Mouse (Mus musculus) neural tube, embryonic 11.5 days (tissue): ENCODE measurements at regions not wholly inside any gene's neighbourhood (a gene's known extent, or its start where the extent isn't known, plus 50 kb on each side); places are given as distances from the start of the nearest gene placed in this dataset.
A peak's percentile ranks its signal among the peaks of the same experiment; 100 is the strongest.

ENCODE experiments used
- ATAC-seq: fragments of 200-750 bp; cut with Nextera tagmentation; 2 replicates; pipeline ENCODE4 v1.8.0; 2017; ENCODE audit warnings: moderate number of reproducible peaks, mild to moderate bottlenecking, moderate TSS enrichment, moderate library complexity; ENCODE audit not compliant: insufficient read depth, low FRiP score, low TSS enrichment
- DNase-seq: peaks from one replicate; pipeline ENCODE4 v3.0.0-alpha.2; 2015; ENCODE audit warnings: low spot score
- H3K27ac ChIP-seq: fragments of 300-500 bp; sonication (generic); 2 replicates; pipeline ENCODE4 v1.5.1; 2014; ENCODE audit warnings: low read depth, mild to moderate bottlenecking, low read length
- H3K27me3 ChIP-seq: fragments of 300-500 bp; sonication (generic); 2 replicates; pipeline ENCODE4 v1.6.1; 2014; ENCODE audit warnings: mild to moderate bottlenecking, low read length, mixed read lengths; ENCODE audit not compliant: control insufficient read depth, insufficient read depth
- H3K36me3 ChIP-seq: fragments of 300-500 bp; sonication (generic); 2 replicates; pipeline ENCODE4 v1.6.1; 2014; ENCODE audit warnings: mild to moderate bottlenecking, low read length, moderate library complexity, mixed read lengths; ENCODE audit not compliant: control insufficient read depth, insufficient read depth
- H3K4me1 ChIP-seq: fragments of 300-500 bp; sonication (generic); 2 replicates; pipeline ENCODE4 v1.6.1; 2014; ENCODE audit warnings: low read length, mixed read lengths; ENCODE audit not compliant: control insufficient read depth, insufficient read depth
- H3K4me2 ChIP-seq: fragments of 300-500 bp; sonication (generic); 2 replicates; pipeline ENCODE4 v1.6.1; 2014; ENCODE audit warnings: low read depth, mild to moderate bottlenecking, moderate library complexity
- H3K4me3 ChIP-seq: fragments of 300-500 bp; sonication (generic); 2 replicates; pipeline ENCODE4 v1.5.1; 2014; ENCODE audit warnings: low read depth, low read length
- H3K9ac ChIP-seq: fragments of 300-500 bp; sonication (generic); 2 replicates; pipeline ENCODE4 v1.6.1; 2014; ENCODE audit warnings: mild to moderate bottlenecking, low read length
- H3K9me3 ChIP-seq: fragments of 300-500 bp; sonication (generic); 2 replicates; pipeline ENCODE4 v1.6.1; 2016; ENCODE audit warnings: low read length; ENCODE audit not compliant: control insufficient read depth
- WGBS: fragments of 180-500 bp; shearing (Covaris S2); extraction: QIAGEN DNeasy Blood & Tissue Kit; methylation state at CpG from one replicate; pipeline ENCODE4 v1.1.7; 2014; 5-methylcytosine and 5-hydroxymethylcytosine counted together

- DNase-seq (peak; percentile 57), ATAC-seq (peak; percentile 60)
- Histone ChIP-seq H3K27ac (no peak overlapping the region), H3K9ac (no peak overlapping the region), H3K4me2 (no peak overlapping the region), H3K4me1 (no peaks in the 10 kb centered on the region), H3K36me3 (no peaks in the 10 kb centered on the region), H3K9me3 (no peaks in the 10 kb centered on the region), H3K27me3 (no peaks in the 10 kb centered on the region), H3K4me3 (no peak overlapping the region)
- whole genome bisulfite sequencing: 11% methylated on average over 1 of the region's 1 CpGs
Observed at GRCm38 (mm10) chr3:150384996-150385627, 1052.6 kb upstream of the Adgrl4 start.

DNA sequence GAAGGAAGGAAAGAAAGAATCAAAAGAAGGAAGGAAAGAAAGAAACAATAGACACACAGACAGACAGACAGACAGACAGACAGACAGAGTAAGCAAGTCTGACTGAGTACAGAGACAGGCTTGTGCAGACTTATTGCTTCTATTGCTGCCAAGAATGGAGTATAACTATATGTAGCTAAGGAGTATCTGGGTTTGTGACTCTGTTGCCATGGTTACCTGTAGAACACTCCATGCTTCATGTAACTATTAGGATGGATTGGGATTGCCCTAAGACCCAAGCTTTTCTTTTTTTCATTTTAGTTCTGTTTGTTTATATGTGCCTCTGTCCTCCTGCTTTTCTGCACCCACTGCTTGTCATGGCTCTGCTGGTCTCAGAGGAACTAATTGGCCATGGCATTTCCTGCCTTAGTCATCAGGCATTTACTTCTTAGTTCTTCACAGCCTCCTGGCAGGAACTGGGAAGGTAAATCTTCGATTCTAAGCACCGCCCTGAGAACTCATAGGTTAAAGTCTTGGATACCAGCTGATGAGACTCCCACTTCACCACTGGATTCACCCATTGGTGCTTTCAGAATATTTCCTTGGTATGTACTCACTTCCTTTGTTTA is 1035.9 kb upstream of the Adgrl4 start:
- ATAC-seq: no peak
- no peaks in the 10 kb centered on the region for H3K9me3 ChIP-seq
- no peak overlapping the region for H3K4me2 ChIP-seq
- no peak overlapping the region for H3K9ac ChIP-seq
- WGBS: 93% methylated on average over 2 of the region's 2 CpGs
- no peaks in the 10 kb centered on the region for H3K27me3 ChIP-seq
- H3K36me3 ChIP-seq: no peaks in the 10 kb centered on the region
- no peak overlapping the region for H3K27ac ChIP-seq
- H3K4me1 ChIP-seq: no peaks in the 10 kb centered on the region
- no peak overlapping the region for H3K4me3 ChIP-seq
- no peak for DNase-seq

- Histone ChIP-seq H3K9me3 (no peaks in the 10 kb centered on the region), H3K9ac (no peak overlapping the region), H3K27me3 (no peaks in the 10 kb centered on the region), H3K4me2 (no peak overlapping the region), H3K4me1 (no peaks in the 10 kb centered on the region), H3K36me3 (no peaks in the 10 kb centered on the region), H3K4me3 (no peak overlapping the region), H3K27ac (no peak overlapping the region)
- 90% methylated on average over 6 of the region's 6 CpGs for WGBS
- no peak for ATAC-seq
- DNase-seq: no peak
Observed at GRCm38 (mm10) chr3:150406086-150406485, 1031.6 kb upstream of the Adgrl4 start.

- Histone ChIP-seq H3K36me3 (no peaks in the 10 kb centered on the region), H3K27ac (no peak overlapping the region), H3K4me1 (no peaks in the 10 kb centered on the region), H3K9ac (no peak overlapping the region), H3K4me3 (no peak overlapping the region), H3K27me3 (no peaks in the 10 kb centered on the region), H3K9me3 (no peaks in the 10 kb centered on the region), H3K4me2 (no peak overlapping the region)
- WGBS: 84% methylated on average over 2 of the region's 2 CpGs
- DNase-seq: no peak
- ATAC-seq: no peak
Observed at GRCm38 (mm10) chr3:150415277-150415676, 1022.4 kb upstream of the Adgrl4 start.

DNA sequence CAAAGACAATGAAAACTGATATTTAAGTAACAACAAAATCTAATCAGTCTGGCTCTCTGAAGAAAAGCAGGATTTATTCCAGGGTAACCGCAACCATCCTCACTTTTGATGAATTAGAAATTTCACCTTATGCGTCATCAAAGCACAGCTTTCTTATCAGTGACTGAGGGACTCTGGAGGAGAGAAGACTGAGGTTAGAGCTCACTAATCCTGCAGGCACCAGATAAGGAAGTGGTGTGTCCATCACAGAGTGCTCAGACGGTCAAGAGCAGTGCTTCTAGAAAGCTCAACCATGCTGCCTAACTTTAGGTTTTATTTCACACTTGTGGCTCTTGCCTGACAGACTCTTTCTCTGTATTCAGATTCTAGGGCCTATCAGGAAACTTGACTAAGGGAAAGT is 1021.2 kb upstream of the Adgrl4 start:
- ATAC-seq (no peak), DNase-seq (no peak)
- no peak overlapping the region for H3K4me3 ChIP-seq
- no peaks in the 10 kb centered on the region for H3K4me1 ChIP-seq
- no peaks in the 10 kb centered on the region for H3K36me3 ChIP-seq
- H3K9ac ChIP-seq: no peak overlapping the region
- no peaks in the 10 kb centered on the region for H3K9me3 ChIP-seq
- WGBS: 87% methylated on average over 3 of the region's 3 CpGs
- no peak overlapping the region for H3K4me2 ChIP-seq
- no peaks in the 10 kb centered on the region for H3K27me3 ChIP-seq
- no peak overlapping the region for H3K27ac ChIP-seq

DNA sequence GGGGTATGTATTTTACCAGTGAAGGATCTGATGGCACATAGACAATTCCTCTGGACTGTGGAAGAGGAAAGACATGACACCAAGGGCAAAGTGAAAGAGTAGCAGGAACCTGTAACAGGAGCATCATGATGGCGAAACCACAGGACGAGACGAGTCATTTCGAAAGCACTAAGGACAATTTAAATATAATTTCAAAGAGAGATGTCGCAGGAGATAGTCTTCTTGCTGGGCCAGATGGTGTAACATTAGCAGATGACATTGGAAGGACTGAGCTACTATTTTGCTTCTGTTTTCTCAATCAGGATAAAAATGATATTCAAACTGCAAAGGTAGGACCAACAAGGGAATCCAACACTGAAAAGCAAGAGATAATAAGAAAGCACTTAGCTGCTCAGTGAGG is 1009.7 kb upstream of the Adgrl4 start:
- Histone ChIP-seq H3K27ac (no peak overlapping the region), H3K27me3 (no peaks in the 10 kb centered on the region), H3K4me2 (no peak overlapping the region), H3K9me3 (no peaks in the 10 kb centered on the region), H3K9ac (no peak overlapping the region), H3K4me3 (no peak overlapping the region), H3K4me1 (no peaks in the 10 kb centered on the region), H3K36me3 (no peaks in the 10 kb centered on the region)
- WGBS: 95% methylated on average over 5 of the region's 5 CpGs
- no peak for DNase-seq
- ATAC-seq: no peak

GRCm38 (mm10) chr3:150431291-150431690 is 1006.4 kb upstream of the Adgrl4 start:
- Histone ChIP-seq H3K27ac (no peak overlapping the region), H3K36me3 (no peaks in the 10 kb centered on the region), H3K4me2 (no peak overlapping the region), H3K4me1 (no peaks in the 10 kb centered on the region), H3K27me3 (no peaks in the 10 kb centered on the region), H3K9ac (no peak overlapping the region), H3K9me3 (no peaks in the 10 kb centered on the region), H3K4me3 (no peak overlapping the region)
- WGBS: 94% methylated on average over 6 of the region's 6 CpGs
- DNase-seq: no peak
- no peak for ATAC-seq

DNA sequence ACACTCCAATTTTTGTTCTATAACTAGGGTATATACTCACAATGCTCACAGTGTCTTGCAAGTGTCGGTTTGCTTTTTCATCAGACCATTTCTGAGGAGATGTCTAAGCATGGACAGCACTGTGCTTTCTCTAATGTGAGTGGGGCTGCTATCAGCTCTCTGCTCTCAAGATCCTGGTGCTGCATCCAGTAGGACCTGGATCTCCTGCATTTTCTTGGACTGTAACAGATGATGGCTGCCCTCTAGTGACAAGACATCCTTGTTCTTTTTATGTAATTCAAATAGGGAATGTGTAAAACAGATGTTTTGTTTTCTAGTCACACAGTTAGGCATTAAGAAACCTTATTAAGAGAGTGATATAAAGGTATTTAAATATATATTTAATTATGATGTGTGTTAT is 1002.5 kb upstream of the Adgrl4 start:
- Histone ChIP-seq H3K4me3 (no peak overlapping the region), H3K36me3 (no peaks in the 10 kb centered on the region), H3K9me3 (no peaks in the 10 kb centered on the region), H3K9ac (no peak overlapping the region), H3K27ac (no peak overlapping the region), H3K27me3 (no peaks in the 10 kb centered on the region), H3K4me1 (no peaks in the 10 kb centered on the region), H3K4me2 (no peak overlapping the region)
- no peak for DNase-seq
- no peak for ATAC-seq
- WGBS: 89% methylated on average over 1 of the region's 1 CpGs

DNA sequence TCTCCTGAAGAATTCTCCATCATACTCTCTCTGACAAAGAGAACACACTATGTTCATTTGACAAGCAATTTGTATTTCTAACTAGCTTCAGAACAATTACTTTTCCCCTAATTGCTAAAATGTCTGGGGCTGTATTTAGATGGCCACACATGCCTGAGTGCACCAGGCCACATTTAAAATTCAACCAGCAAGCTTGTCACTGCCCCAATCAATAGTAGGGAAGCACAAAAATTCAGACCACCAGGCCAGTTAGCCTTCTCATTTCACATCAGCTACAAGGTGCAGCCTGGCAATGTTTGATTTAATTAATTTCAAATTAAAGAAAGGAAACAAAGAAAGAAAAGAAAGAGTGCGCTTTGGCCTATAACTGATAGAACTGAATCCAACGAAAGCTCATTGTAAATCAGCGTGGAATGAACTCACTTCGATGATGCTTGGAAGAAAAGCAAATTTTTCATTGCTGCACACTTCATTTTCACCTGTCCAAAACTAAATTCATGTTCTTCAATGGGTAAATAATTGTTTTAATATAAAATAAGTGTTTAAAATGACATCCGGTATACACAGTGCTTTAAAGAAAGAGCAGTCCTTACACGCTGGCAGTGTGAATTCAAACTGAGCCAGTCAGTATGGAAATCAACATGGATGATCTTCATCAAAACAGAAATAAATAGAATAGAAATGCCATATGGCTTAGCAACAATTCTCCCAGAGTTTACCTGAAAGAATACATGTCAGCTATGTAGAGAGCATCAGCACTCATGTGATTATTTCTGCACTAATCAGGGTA is 1001.7 kb upstream of the Adgrl4 start:
- Histone ChIP-seq H3K4me1 (no peaks in the 10 kb centered on the region), H3K4me3 (no peak overlapping the region), H3K27ac (no peak overlapping the region), H3K27me3 (no peaks in the 10 kb centered on the region), H3K36me3 (no peaks in the 10 kb centered on the region), H3K4me2 (no peak overlapping the region), H3K9ac (no peak overlapping the region), H3K9me3 (no peaks in the 10 kb centered on the region)
- ATAC-seq (no peak), DNase-seq (no peak)
- 90% methylated on average over 6 of the region's 6 CpGs for WGBS
